Mouse (Mus musculus): ENCODE data around the gene Hoxa13.

Hoxa13 gene

GRCm38 (mm10) chr6:52224895-52225611, 35.6 kb downstream of the Hoxa13 start:
- DNase-seq (ENCODE audit: low spot score in 2 of 2), result no peak

GRCm38 (mm10) chr6:52223939-52224760, 36.5 kb downstream of the Hoxa13 start:
- no peak for DNase-seq (ENCODE audit: low spot score in 2 of 2)

- no peak for DNase-seq (ENCODE audit: low spot score in 2 of 2)
Measured at GRCm38 (mm10) chr6:52222729-52223128, 38.0 kb downstream of the Hoxa13 start.

GRCm38 (mm10) chr6:52221993-52222685, 38.5 kb downstream of the Hoxa13 start:
- DNase-seq (ENCODE audit: low spot score in 2 of 2), result no peak

- DNase-seq (ENCODE audit: low spot score in 2 of 2), result peak; percentile 80 to 85
Measured at GRCm38 (mm10) chr6:52221337-52221992, 39.2 kb downstream of the Hoxa13 start, which contains the start of gene Hoxa7. Hoxa7 (minus strand) TSS chr6:52221854.

GRCm38 (mm10) chr6:52220865-52221310, 39.8 kb downstream of the Hoxa13 start:
- DNase-seq (ENCODE audit: low spot score in 2 of 2), result no peak

- no peak for DNase-seq (ENCODE audit: low spot score in 2 of 2)
Measured at GRCm38 (mm10) chr6:52220003-52220864, 40.4 kb downstream of the Hoxa13 start.

- DNase-seq (ENCODE audit: low spot score in 2 of 2), result no peak
Measured at GRCm38 (mm10) chr6:52219234-52219942, 41.3 kb downstream of the Hoxa13 start.

- DNase-seq (ENCODE audit: low spot score in 2 of 2), result no peak
Measured at GRCm38 (mm10) chr6:52218643-52219215, 42.0 kb downstream of the Hoxa13 start.

- DNase-seq (ENCODE audit: low spot score in 2 of 2), result no peak
Measured at GRCm38 (mm10) chr6:52217895-52218642, 42.6 kb downstream of the Hoxa13 start.

GRCm38 (mm10) chr6:52217459-52217768, 43.3 kb downstream of the Hoxa13 start:
- DNase-seq (ENCODE audit: low spot score in 2 of 2), result no peak

- DNase-seq (ENCODE audit: low spot score in 2 of 2), result no peak
Measured at GRCm38 (mm10) chr6:52216691-52217458, 43.8 kb downstream of the Hoxa13 start.

- no peak for DNase-seq (ENCODE audit: low spot score in 2 of 2)
Measured at GRCm38 (mm10) chr6:52215771-52216535, 44.7 kb downstream of the Hoxa13 start.

GRCm38 (mm10) chr6:52215070-52215469, 45.6 kb downstream of the Hoxa13 start:
- no peak for DNase-seq (ENCODE audit: low spot score in 2 of 2)

GRCm38 (mm10) chr6:52214271-52214670, 46.4 kb downstream of the Hoxa13 start:
- DNase-seq (ENCODE audit: low spot score in 2 of 2), result no peak

GRCm38 (mm10) chr6:52213119-52213986, 47.3 kb downstream of the Hoxa13 start, which contains the start of the genes Hoxa3 and Gm28308:
Hoxa3 (minus strand) TSS chr6:52213336.
Gm28308 (minus strand) TSS chr6:52213339.
- no peak for DNase-seq (ENCODE audit: low spot score in 2 of 2)

Measured in frontal cortex, postnatal 36 days (tissue).